Mouse (Mus musculus) ES-Bruce4 (cell line): ENCODE results near the gene Lsr.

Source experiments
- CTCF ChIP-seq: IDR thresholded peaks from one replicate; pipeline ENCODE4 v1.8.1; 2011; ENCODE audit warnings: low read depth, low read length
- EP300 ChIP-seq: IDR thresholded peaks from 2 replicates; pipeline ENCODE4 v1.6.1; 2011; ENCODE audit warnings: low read depth, low read length; ENCODE audit not compliant: insufficient read depth
- POLR2A ChIP-seq: IDR thresholded peaks from one replicate; pipeline ENCODE4 v1.8.1; 2011; ENCODE audit warnings: low read length; ENCODE audit not compliant: insufficient read depth

DNA sequence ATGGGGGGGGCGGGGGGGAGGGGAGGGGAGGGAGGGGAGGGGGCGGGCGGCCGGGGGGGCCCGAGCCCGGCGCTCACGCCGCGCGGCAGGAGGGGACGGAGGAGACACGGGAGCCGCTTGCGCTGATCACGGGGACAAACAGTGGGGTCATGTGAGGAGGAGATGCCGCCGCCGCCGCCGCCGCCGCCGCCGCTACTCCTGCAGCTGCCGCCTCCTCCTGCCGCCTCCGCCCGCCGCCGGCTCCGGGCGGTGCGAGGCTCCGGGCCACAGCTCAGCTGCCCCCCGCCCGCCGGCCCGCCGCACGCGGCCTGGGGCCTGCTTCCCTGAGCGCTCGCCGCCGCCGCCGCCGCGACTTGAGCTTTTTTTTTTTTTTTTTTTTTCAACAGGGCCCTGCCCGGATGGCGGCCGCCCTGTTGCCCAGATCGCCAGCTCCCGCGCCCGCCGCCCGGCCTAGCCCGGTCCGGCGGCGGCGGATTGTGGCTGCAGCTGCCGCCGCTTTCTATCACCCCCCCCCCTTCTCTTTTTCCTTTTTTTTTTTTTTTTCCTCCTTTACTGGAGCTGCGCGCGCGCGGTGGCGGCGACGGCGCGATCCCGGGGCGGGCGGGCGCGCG, 16.4 kb downstream of the Lsr start, which contains the start of gene Usf2:
- TF ChIP-seq POLR2A (no peak), CTCF (no peak), EP300 (no peak)
